Mouse (Mus musculus): Measurements from ENCODE around the gene Cyb5r2. TPM values are rescaled to one million over a fixed set of nuclear protein-coding genes. Genes with fewer than 3 reads are reported as not detected.

Cyb5r2 gene
- polyA plus RNA-seq, 1 experiment = not detected

- Histone ChIP-seq H3K27ac (ENCODE audit: insufficient read depth, low read depth, low read length) (no peak overlapping the region), H3K4me1 (ENCODE audit: control insufficient read depth, insufficient read depth, insufficient read length, low read length) (no peaks in the 10 kb centered on the region), H3K36me3 (ENCODE audit: control insufficient read depth, insufficient read depth, low read length) (peaks cover 45% of the 10 kb centered on the region), H3K27me3 (ENCODE audit: control insufficient read depth, insufficient read depth, low read length) (no peaks in the 10 kb centered on the region), H3K4me3 (ENCODE audit: low read depth, low read length) (no peak overlapping the region)
- WGBS = 79% methylated on average over 10 of the region's 10 CpGs
- TF ChIP-seq CTCF (IDR thresholded peaks at IDR 0.05; ENCODE audit: extremely low read depth, insufficient read length, insufficient replicate concordance, low read depth, low read length) (no peak), POLR2A (IDR thresholded peaks at IDR 0.05; ENCODE audit: low read depth, low read length) (no peak)
Measured at GRCm38 (mm10) chr7:107730587-107730986, 27.2 kb downstream of the Cyb5r2 start.

- Histone ChIP-seq H3K4me1 (ENCODE audit: control insufficient read depth, insufficient read depth, insufficient read length, low read length) (no peaks in the 10 kb centered on the region), H3K36me3 (ENCODE audit: control insufficient read depth, insufficient read depth, low read length) (peaks cover 61% of the 10 kb centered on the region), H3K4me3 (ENCODE audit: low read depth, low read length) (no peak overlapping the region), H3K27me3 (ENCODE audit: control insufficient read depth, insufficient read depth, low read length) (no peaks in the 10 kb centered on the region), H3K27ac (ENCODE audit: insufficient read depth, low read depth, low read length) (no peak overlapping the region)
- 23% methylated on average over 3 of the region's 3 CpGs for WGBS
- TF ChIP-seq POLR2A (IDR thresholded peaks at IDR 0.05; ENCODE audit: low read depth, low read length) (no peak), CTCF (IDR thresholded peaks at IDR 0.05; ENCODE audit: extremely low read depth, insufficient read length, insufficient replicate concordance, low read depth, low read length) (no peak)
Measured at GRCm38 (mm10) chr7:107727538-107727937, 30.3 kb downstream of the Cyb5r2 start.

- Histone ChIP-seq H3K27me3 (ENCODE audit: control insufficient read depth, insufficient read depth, low read length) (no peaks in the 10 kb centered on the region), H3K36me3 (ENCODE audit: control insufficient read depth, insufficient read depth, low read length) (peaks cover 67% of the 10 kb centered on the region), H3K27ac (ENCODE audit: insufficient read depth, low read depth, low read length) (no peak overlapping the region), H3K4me1 (ENCODE audit: control insufficient read depth, insufficient read depth, insufficient read length, low read length) (no peaks in the 10 kb centered on the region), H3K4me3 (ENCODE audit: low read depth, low read length) (no peak overlapping the region)
- TF ChIP-seq CTCF (IDR thresholded peaks at IDR 0.05; ENCODE audit: extremely low read depth, insufficient read length, insufficient replicate concordance, low read depth, low read length) = no peak
- TF ChIP-seq POLR2A (IDR thresholded peaks at IDR 0.05; ENCODE audit: low read depth, low read length) = no peak
- WGBS = 91% methylated on average over 4 of the region's 4 CpGs
Measured at GRCm38 (mm10) chr7:107722536-107722935, 35.3 kb downstream of the Cyb5r2 start.

- H3K36me3 ChIP-seq (ENCODE audit: control insufficient read depth, insufficient read depth, low read length) = peaks cover 67% of the 10 kb centered on the region
- WGBS = 95% methylated on average over 1 of the region's 1 CpGs
- TF ChIP-seq POLR2A (IDR thresholded peaks at IDR 0.05; ENCODE audit: low read depth, low read length) = no peak
- no peak for TF ChIP-seq CTCF (IDR thresholded peaks at IDR 0.05; ENCODE audit: extremely low read depth, insufficient read length, insufficient replicate concordance, low read depth, low read length)
Measured at GRCm38 (mm10) chr7:107720771-107721170, 37.1 kb downstream of the Cyb5r2 start.

DNA sequence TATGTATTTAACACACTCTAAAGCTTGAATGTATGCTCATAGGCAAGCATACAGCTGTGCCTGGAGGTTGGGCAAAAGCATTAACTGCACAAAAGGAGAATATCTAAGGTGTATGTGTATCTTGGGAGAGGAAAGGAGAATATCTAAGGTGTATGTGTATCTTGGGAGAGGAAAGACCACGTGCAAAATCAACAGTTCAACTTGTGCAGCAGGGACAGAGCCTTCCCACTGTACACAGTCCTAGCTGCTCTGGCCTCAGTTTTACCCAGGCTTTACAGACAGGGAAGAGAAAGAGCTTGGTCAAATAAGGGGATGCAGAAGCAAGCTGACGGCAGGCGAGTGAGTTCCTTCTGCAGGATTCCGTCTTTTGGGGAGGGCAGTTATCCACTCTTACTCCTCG is 43.8 kb downstream of the Cyb5r2 start:
- Histone ChIP-seq H3K27ac (ENCODE audit: insufficient read depth, low read depth, low read length) (no peak overlapping the region), H3K4me1 (ENCODE audit: control insufficient read depth, insufficient read depth, insufficient read length, low read length) (no peaks in the 10 kb centered on the region), H3K27me3 (ENCODE audit: control insufficient read depth, insufficient read depth, low read length) (no peaks in the 10 kb centered on the region), H3K4me3 (ENCODE audit: low read depth, low read length) (no peak overlapping the region), H3K36me3 (ENCODE audit: control insufficient read depth, insufficient read depth, low read length) (peaks cover 36% of the 10 kb centered on the region)
- TF ChIP-seq POLR2A (IDR thresholded peaks at IDR 0.05; ENCODE audit: low read depth, low read length) = no peak
- no peak for TF ChIP-seq CTCF (IDR thresholded peaks at IDR 0.05; ENCODE audit: extremely low read depth, insufficient read length, insufficient replicate concordance, low read depth, low read length)
- 85% methylated on average over 5 of the region's 5 CpGs for WGBS

More at GRCm38 (mm10) chr7:107720771-107721170, 37.1 kb downstream of the Cyb5r2 start:
- H3K27me3 ChIP-seq (ENCODE audit: control insufficient read depth, insufficient read depth, low read length) = no peaks in the 10 kb centered on the region
- no peak overlapping the region for H3K4me3 ChIP-seq (ENCODE audit: low read depth, low read length)
- H3K4me1 ChIP-seq (ENCODE audit: control insufficient read depth, insufficient read depth, insufficient read length, low read length) = no peaks in the 10 kb centered on the region
- H3K27ac ChIP-seq (ENCODE audit: insufficient read depth, low read depth, low read length) = no peak overlapping the region

- H3K27ac ChIP-seq (ENCODE audit: insufficient read depth, low read depth, low read length) = no peak overlapping the region
- peaks cover 29% of the 10 kb centered on the region for H3K36me3 ChIP-seq (ENCODE audit: control insufficient read depth, insufficient read depth, low read length)
- no peak for TF ChIP-seq CTCF (IDR thresholded peaks at IDR 0.05; ENCODE audit: extremely low read depth, insufficient read length, insufficient replicate concordance, low read depth, low read length)
- TF ChIP-seq POLR2A (IDR thresholded peaks at IDR 0.05; ENCODE audit: low read depth, low read length) = no peak
- H3K4me1 ChIP-seq (ENCODE audit: control insufficient read depth, insufficient read depth, insufficient read length, low read length) = peaks cover 7% of the 10 kb centered on the region; the same call in 1 of the 2 replicates
- 88% methylated on average over 6 of the region's 6 CpGs for WGBS
- no peak overlapping the region for H3K4me3 ChIP-seq (ENCODE audit: low read depth, low read length)
- H3K27me3 ChIP-seq (ENCODE audit: control insufficient read depth, insufficient read depth, low read length) = no peaks in the 10 kb centered on the region
Measured at GRCm38 (mm10) chr7:107712743-107713142, 45.1 kb downstream of the Cyb5r2 start.

- Histone ChIP-seq H3K4me1 (ENCODE audit: control insufficient read depth, insufficient read depth, insufficient read length, low read length) (peaks cover 18% of the 10 kb centered on the region; the same call in 1 of the 2 replicates), H3K36me3 (ENCODE audit: control insufficient read depth, insufficient read depth, low read length) (peaks cover 14% of the 10 kb centered on the region), H3K27ac (ENCODE audit: insufficient read depth, low read depth, low read length) (no peak overlapping the region), H3K27me3 (ENCODE audit: control insufficient read depth, insufficient read depth, low read length) (no peaks in the 10 kb centered on the region), H3K4me3 (ENCODE audit: low read depth, low read length) (peak overlapping the region; percentile 11; the same call in 1 of the 2 replicates)
- 3% methylated on average over 10 of the region's 10 CpGs for WGBS
- TF ChIP-seq CTCF (IDR thresholded peaks at IDR 0.05; ENCODE audit: extremely low read depth, insufficient read length, insufficient replicate concordance, low read depth, low read length) (peak; percentile 68), POLR2A (IDR thresholded peaks at IDR 0.05; ENCODE audit: low read depth, low read length) (no peak)
Measured at GRCm38 (mm10) chr7:107708491-107709112, 49.2 kb downstream of the Cyb5r2 start.

All from small intestine, adult 2 months (tissue).